Mouse (Mus musculus) stomach, embryonic 16.5 days (tissue): ENCODE results near the gene Myo18b. TPM values are rescaled to one million over a fixed set of nuclear protein-coding genes. Genes with fewer than 3 reads are reported as not detected.

Experiments used
- ATAC-seq: fragments of 200-750 bp; cut with Nextera tagmentation; 2 replicates; pipeline ENCODE4 v1.8.0; 2017; ENCODE audit warnings: moderate number of reproducible peaks, moderate TSS enrichment; ENCODE audit not compliant: insufficient read depth, low FRiP score
- H3K27ac ChIP-seq: fragments of 300-500 bp; sonication (generic); 2 replicates; pipeline ENCODE4 v1.5.1; 2014; ENCODE audit warnings: low read length
- H3K27me3 ChIP-seq: fragments of 300-500 bp; sonication (generic); 2 replicates; pipeline ENCODE4 v1.6.1; 2014; ENCODE audit warnings: low read length, control low read depth, mixed read lengths; ENCODE audit not compliant: control insufficient read depth, insufficient read depth
- H3K36me3 ChIP-seq: fragments of 300-500 bp; sonication (generic); 2 replicates; pipeline ENCODE4 v1.6.1; 2014; ENCODE audit warnings: low read length; ENCODE audit not compliant: control insufficient read depth, insufficient read depth
- H3K4me1 ChIP-seq: fragments of 300-500 bp; sonication (generic); 2 replicates; pipeline ENCODE4 v1.6.1; 2014; ENCODE audit warnings: low read length, control low read depth, mixed read lengths; ENCODE audit not compliant: control insufficient read depth, insufficient read depth
- H3K4me2 ChIP-seq: fragments of 300-500 bp; sonication (generic); 2 replicates; pipeline ENCODE4 v1.6.1; 2014; ENCODE audit warnings: low read depth, low read length, mixed read lengths
- H3K4me3 ChIP-seq: fragments of 300-500 bp; sonication (generic); replicated peaks from 2 replicates; pipeline ENCODE4 v1.5.1; 2014; ENCODE audit warnings: mild to moderate bottlenecking, low read length
- H3K9ac ChIP-seq: fragments of 300-500 bp; sonication (generic); 2 replicates; pipeline ENCODE4 v1.6.1; 2014; ENCODE audit warnings: low read length
- H3K9me3 ChIP-seq: fragments of 300-500 bp; sonication (generic); replicated peaks from 2 replicates; pipeline ENCODE4 v1.6.1; 2016; ENCODE audit warnings: low read length, control low read depth; ENCODE audit not compliant: control insufficient read depth
- WGBS: fragments of 180-500 bp; shearing (Covaris S2); extraction: QIAGEN DNeasy Blood & Tissue Kit; methylation state at CpG from one replicate; pipeline ENCODE4 v1.1.7; 2014; 5-methylcytosine and 5-hydroxymethylcytosine counted together
- polyA plus RNA-seq: library from polyadenylated mRNA; unstranded; fragments of >200 nt; fragmentation: Nextera tagmentation; extraction: Ambion mirVana; gene quantifications from 2 replicates; pipeline ENCODE4 v1.2.1, GENCODE M21; 2015

The Myo18b gene
- polyA plus RNA-seq, 1 experiment from 2014 or later: 2.1 TPM

DNA sequence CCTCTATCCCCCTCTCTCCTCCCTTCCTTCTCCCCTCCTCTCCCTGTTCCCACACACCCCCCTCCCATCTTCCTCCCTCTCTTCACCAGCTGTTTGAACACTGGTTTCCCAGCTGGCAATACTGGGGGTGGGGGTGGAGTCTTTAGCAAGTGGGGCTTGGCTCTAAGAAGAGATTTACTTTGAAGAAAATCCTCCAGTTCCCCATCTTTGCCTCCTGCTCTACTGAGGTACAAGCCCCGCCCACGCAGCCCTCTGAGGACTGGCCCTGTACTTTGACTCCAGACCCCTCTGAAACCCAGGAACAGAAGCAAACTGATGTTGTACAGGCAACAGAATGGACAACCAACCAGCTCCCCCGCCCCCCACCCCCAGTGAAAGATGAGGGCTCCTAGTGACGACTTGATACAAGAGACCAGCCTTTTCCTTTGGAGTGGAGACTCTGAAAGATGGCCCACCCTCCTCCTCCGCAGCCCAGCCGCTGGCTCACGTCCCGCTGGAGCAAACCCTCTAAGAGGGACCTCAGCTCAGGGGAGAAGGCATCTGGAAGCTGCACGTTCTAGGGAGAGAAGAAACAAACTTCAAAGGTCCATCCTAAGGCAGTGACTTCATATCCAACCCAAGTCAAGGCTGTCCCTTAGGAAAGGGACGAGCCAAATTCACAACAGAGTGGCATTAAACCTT, 32.2 kb upstream of the Myo18b start:
- Histone ChIP-seq H3K4me2 (no peak overlapping the region), H3K9me3 (no peaks in the 10 kb centered on the region), H3K4me1 (peaks cover 7% of the 10 kb centered on the region; the same call in 1 of the 2 replicates), H3K9ac (no peak overlapping the region), H3K27ac (peak overlapping the region; percentile 70), H3K4me3 (no peak overlapping the region), H3K36me3 (no peaks in the 10 kb centered on the region), H3K27me3 (no peaks in the 10 kb centered on the region)
- 27% methylated on average over 10 of the region's 10 CpGs for WGBS
- peak; percentile 75; the same call in 1 of the 2 replicates for ATAC-seq

DNA sequence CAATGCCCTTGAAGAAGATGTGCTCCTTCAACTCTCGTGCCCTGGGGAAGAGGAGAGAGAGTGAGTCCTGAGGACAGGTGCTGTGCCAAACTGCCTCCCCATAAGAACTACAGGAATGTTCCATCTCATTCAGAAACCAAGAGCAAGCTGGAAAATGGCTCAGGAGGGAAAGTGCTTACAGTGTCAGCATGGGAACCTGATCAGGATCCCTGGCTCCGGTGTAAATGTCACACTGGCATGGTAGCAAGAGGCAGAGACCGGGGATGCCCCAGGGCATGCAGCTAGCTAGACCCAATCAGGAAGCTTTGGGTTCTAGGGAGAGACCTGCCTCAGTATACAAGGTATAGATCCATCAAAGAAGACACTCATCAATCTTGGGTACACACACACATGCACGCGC, 29.3 kb upstream of the Myo18b start:
- Histone ChIP-seq H3K27me3 (no peaks in the 10 kb centered on the region), H3K36me3 (no peaks in the 10 kb centered on the region), H3K9me3 (no peaks in the 10 kb centered on the region), H3K4me3 (no peak overlapping the region), H3K9ac (no peak overlapping the region), H3K4me1 (0 out of 2 replicates have a peak, but pooled peaks cover 7% of the 10 kb centered on the region), H3K4me2 (no peak overlapping the region), H3K27ac (no peak overlapping the region)
- WGBS: 94% methylated on average over 5 of the region's 5 CpGs
- no peak for ATAC-seq

DNA sequence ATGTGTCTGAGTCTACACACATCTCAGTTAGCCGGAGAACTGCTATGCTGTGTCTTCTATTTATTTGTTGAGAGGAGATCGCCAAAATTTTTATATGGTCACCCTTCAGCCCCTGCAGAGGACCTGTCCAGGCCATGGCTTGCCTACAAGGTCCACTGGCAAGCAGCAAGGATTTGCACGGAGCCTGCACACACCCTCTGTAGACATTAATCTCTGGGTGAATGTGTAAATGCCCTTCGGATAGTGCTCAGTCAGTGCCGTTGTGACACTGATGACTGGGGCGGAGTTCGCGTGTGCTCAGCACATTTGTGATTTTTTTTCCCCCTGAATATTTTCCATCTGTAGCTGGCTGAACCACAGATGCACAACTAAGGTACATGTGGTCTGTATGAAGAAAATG, 28.6 kb upstream of the Myo18b start:
- Histone ChIP-seq H3K9ac (no peak overlapping the region), H3K9me3 (no peaks in the 10 kb centered on the region), H3K27ac (no peak overlapping the region), H3K4me2 (no peak overlapping the region), H3K4me3 (no peak overlapping the region), H3K36me3 (no peaks in the 10 kb centered on the region), H3K27me3 (no peaks in the 10 kb centered on the region), H3K4me1 (0 out of 2 replicates have a peak, but pooled peaks cover 7% of the 10 kb centered on the region)
- 77% methylated on average over 8 of the region's 8 CpGs for WGBS
- no peak for ATAC-seq

DNA sequence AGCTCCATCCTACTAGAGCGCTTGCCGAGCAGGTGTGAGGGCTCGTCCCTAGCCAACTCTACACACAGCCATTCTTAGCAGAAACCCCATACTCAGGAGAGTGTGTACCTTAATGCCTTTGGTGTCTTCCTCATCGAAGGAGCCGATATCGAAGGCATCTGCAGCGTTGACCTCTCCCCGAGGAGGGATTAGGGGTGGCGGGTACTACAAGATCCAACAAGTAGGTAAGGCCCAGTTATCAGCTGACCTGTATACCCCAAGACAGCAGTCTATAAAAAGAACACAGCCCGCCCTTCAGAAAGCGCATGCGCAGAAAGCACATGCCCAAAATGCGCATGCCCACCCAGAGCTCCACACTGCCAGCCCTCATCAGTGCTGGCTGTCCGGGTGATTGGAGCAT, 27.7 kb upstream of the Myo18b start:
- 0 out of 2 replicates have a peak, but pooled peaks cover 7% of the 10 kb centered on the region for H3K4me1 ChIP-seq
- H3K27me3 ChIP-seq: no peaks in the 10 kb centered on the region
- no peak overlapping the region for H3K27ac ChIP-seq
- H3K9ac ChIP-seq: no peak overlapping the region
- no peak overlapping the region for H3K4me3 ChIP-seq
- 93% methylated on average over 14 of the region's 14 CpGs for WGBS
- ATAC-seq: no peak
- H3K36me3 ChIP-seq: no peaks in the 10 kb centered on the region
- no peak overlapping the region for H3K4me2 ChIP-seq
- H3K9me3 ChIP-seq: no peaks in the 10 kb centered on the region

DNA sequence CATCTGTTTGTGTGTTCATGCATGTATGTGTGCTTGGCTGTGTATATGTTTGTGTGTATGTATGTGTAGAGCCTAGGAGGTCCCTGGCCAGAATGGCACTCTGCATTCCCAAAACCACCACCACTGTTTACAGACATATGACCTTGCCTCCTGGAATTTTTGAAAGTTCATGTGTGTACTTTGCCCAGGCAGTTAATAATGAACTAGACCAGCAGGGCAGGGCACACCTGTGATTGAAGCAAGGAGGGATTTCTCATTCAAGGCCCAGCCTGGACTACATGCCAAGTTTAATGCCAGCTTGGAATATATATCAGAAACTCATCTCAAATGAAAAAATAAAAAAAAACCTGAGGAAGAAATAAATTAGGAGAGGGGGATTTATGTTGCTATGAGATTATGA, 25.8 kb upstream of the Myo18b start:
- Histone ChIP-seq H3K9me3 (no peaks in the 10 kb centered on the region), H3K9ac (no peak overlapping the region), H3K36me3 (no peaks in the 10 kb centered on the region), H3K27me3 (no peaks in the 10 kb centered on the region), H3K4me2 (no peak overlapping the region), H3K4me1 (no peaks in the 10 kb centered on the region), H3K27ac (no peak overlapping the region), H3K4me3 (no peak overlapping the region)
- no peak for ATAC-seq

DNA sequence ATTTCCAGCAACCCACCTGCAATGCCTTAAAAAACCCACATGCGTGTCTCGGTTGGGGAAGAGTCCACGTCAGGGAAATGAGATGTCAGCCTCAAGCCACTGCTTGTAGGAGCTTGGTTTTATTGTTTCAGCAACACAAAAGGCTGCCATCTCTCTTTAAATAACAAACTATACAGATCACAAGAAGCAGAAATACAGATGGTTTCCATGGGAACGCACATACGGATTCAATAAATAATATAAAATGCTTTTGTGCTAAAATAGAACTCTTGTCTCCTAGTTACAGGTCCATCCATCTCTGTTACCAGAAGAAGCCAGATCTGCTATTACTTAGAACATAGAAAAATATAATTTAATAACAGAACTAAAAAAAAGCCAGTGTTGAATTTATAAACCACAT, 14.2 kb upstream of the Myo18b start:
- Histone ChIP-seq H3K9ac (no peak overlapping the region), H3K4me2 (no peak overlapping the region), H3K4me1 (no peaks in the 10 kb centered on the region), H3K27ac (no peak overlapping the region), H3K27me3 (no peaks in the 10 kb centered on the region), H3K36me3 (no peaks in the 10 kb centered on the region), H3K9me3 (no peaks in the 10 kb centered on the region), H3K4me3 (no peak overlapping the region)
- ATAC-seq: no peak
- 79% methylated on average over 5 of the region's 5 CpGs for WGBS

DNA sequence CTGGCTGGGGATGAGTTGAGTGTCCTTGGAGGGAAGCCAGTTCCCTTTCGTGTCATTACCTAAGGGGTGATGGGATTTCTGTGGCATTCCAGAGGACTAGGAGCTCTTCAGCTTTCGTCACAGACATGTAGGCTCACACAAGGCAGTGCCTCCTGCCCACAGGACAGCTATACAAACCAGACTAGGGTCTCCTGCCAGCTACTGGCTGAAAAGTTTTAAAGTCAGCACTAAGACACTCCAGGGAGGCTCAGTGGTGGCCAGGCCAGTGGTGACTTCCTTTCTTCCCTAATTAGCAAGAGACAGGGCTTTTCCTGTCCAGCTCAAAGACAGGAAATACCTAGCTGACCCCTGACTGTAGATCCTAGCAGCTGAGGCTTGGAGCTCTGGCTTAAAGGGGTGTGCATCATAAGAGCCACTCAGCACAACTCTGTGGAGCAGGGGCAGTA, 12.0 kb upstream of the Myo18b start:
- Histone ChIP-seq H3K27me3 (no peaks in the 10 kb centered on the region), H3K9me3 (no peaks in the 10 kb centered on the region), H3K36me3 (no peaks in the 10 kb centered on the region), H3K9ac (no peak overlapping the region), H3K4me2 (no peak overlapping the region), H3K27ac (no peak overlapping the region), H3K4me1 (no peaks in the 10 kb centered on the region), H3K4me3 (no peak overlapping the region)
- WGBS: 50% methylated on average over 2 of the region's 2 CpGs
- peak; percentile 58; the same call in 1 of the 2 replicates for ATAC-seq

DNA sequence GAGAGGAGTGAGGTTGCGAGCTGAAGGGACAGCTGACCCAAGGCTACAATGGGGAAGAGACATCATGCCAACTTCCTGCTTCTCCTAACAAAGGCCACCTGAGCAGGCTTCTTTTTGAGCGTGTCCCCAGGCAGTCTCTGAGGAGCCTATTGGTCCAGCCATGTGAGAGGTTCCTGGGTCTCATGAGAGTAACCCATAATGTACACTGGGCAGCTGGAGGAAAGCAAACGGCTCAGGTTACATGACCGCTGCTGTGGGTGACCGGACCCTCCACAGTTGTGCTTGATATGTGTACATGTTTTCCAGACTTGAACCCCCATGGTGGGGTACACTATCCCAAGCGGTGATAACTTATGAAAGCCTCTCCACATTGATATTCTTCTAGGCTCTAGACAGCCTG, 11.3 kb upstream of the Myo18b start:
- Histone ChIP-seq H3K27me3 (no peaks in the 10 kb centered on the region), H3K36me3 (no peaks in the 10 kb centered on the region), H3K4me1 (no peaks in the 10 kb centered on the region), H3K4me2 (no peak overlapping the region), H3K9me3 (no peaks in the 10 kb centered on the region), H3K27ac (no peak overlapping the region), H3K4me3 (no peak overlapping the region), H3K9ac (no peak overlapping the region)
- WGBS: 61% methylated on average over 6 of the region's 6 CpGs
- no peak for ATAC-seq

DNA sequence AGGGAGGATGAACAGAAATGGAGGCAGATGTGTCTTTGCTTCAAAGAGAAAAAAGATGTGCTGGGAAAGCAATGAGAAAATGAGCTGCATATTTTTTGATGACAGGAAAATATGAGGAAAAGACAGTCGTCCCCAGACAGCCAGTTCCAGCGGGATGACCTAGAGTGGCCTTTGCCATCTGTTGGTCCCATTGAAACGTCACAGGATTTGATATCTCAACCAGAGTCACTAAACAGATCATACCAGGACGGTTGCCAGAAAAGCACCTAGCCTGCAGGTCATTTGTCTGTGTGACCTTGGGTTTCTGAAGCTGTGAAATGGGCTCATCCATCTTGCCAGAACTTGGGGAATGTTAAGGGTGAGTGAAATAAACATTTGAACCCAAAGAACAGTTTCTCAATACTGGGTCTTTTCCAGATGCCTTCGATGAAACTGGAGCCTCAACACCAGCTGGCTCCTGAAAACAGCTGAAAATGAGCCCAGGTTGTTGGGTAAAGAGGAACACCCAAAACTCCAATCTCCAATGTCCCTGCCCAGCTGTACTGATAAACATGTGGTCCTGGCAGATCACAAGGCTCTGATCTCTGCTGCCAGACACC, 2.6 kb downstream of the Myo18b start:
- Histone ChIP-seq H3K4me2 (no peak overlapping the region), H3K9ac (no peak overlapping the region), H3K4me1 (no peaks in the 10 kb centered on the region), H3K36me3 (no peaks in the 10 kb centered on the region), H3K27ac (no peak overlapping the region), H3K27me3 (no peaks in the 10 kb centered on the region), H3K9me3 (no peaks in the 10 kb centered on the region), H3K4me3 (no peak overlapping the region)
- 45% methylated on average over 5 of the region's 5 CpGs for WGBS
- ATAC-seq: no peak
